Mouse (Mus musculus) adrenal gland, postnatal 4 days (tissue): ENCODE measurements around the gene 1110008L16Rik. TPM values are rescaled to one million over a fixed set of nuclear protein-coding genes. Genes with fewer than 3 reads are reported as not detected.
A peak's percentile ranks its signal among the peaks of the same experiment; 100 is the strongest.
"Not testable (repeated sequence)": the region's sequence is repeated elsewhere in the genome, so short reads cannot be mapped to it uniquely, and the experiment has no call there.

ENCODE experiments used
- DNase-seq, 2 experiments: peaks; one replicate each; pipeline ENCODE4 v3.0.0; 2021 to 2022; ENCODE audit warnings: low spot score in 2 of 2, mixed read lengths in 2 of 2
- long read RNA-seq, 2 experiments: library from polyadenylated mRNA; stranded (forward); transcript quantifications; one replicate each; pipeline ENCODE4 v2.0.0; 2021
- total RNA-seq, 2 experiments: library from RNA; stranded (reverse); gene quantifications; 2 replicates each; pipeline ENCODE4 v1.2.3; 2021

The 1110008L16Rik gene
- 10 to 100 TPM; 19.9 to 21.8 TPM for total RNA-seq
- long read RNA-seq, experiment 1, transcript 1110008L16Rik-201 (7 exons, 3,122 nt), result major isoform, 22 of 23 reads
- long read RNA-seq, experiment 1, partial matches to known transcripts, result 1 of 23 reads
- long read RNA-seq, experiment 1, other reads (novel, unspliced or antisense), result 0 of 23 reads
- long read RNA-seq, experiment 2, transcript 1110008L16Rik-201 (7 exons, 3,122 nt), result major isoform, 28 of 34 reads
- long read RNA-seq, experiment 2, partial matches to known transcripts, result 2 of 34 reads
- long read RNA-seq, experiment 2, other reads (novel, unspliced or antisense), result 4 of 34 reads

DNA sequence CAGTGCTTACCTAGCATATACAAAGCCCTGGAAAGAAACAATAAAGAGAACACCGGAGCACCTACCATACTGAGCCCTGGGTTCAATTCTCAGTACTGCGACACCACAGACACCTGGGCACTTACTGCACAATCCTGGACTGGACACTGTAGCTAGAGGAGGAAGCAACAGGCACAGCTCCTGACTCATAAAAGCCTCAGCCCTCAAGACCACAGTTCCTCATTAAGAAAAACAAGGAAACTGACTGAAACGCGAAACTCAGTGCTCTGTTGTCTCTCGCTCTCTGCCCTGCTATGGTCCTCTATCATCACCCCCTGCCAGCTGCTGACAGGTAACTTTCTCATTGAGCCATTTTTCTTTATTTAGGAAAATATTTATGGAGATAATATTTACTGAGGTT is at the start of gene 1110008L16Rik:
1110008L16Rik (plus strand) TSS at position 242 of the 400 bp plus-strand sequence.
- no peak for DNase-seq

DNA sequence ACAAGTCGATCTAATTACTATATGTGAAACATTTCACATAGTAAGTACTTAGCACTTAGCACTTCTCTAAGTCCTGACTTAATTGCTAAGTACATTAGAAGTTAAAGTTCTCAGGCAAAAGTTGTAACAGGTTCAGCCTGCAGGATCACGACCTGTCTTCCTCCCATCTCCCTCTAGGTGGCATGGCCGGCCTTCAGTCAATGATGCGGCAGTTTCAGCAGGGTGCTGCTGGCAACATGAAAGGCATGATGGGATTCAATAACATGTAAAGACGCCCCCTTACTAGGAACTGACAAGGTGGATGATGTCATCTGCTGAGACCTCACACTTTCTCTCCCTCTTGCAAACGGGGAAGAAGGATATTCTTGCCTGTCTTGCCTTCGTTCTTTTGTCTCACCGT is 37.4 kb upstream of the 1110008L16Rik start:
- not testable (repeated sequence) for DNase-seq

DNA sequence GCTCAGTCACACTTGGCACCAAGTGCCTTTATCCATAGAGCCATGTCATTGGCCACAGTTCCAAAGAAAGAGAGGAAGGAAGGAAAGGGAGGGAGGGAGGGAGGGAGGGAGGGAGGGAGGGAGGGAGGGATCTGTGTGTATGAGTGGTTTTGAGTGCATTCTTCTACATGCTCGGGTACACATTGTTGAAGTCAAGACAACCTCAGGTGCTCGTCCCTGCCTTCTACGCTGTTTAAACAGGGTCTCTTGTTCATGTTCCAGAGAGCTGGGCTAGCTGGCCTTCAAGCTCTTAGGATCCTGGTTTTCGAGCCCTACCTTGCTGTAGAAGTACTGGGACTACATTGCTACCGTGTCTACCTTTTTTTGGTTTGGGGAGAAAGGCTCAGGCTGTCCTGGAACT is 36.0 kb upstream of the 1110008L16Rik start:
- not testable (repeated sequence) for DNase-seq

DNA sequence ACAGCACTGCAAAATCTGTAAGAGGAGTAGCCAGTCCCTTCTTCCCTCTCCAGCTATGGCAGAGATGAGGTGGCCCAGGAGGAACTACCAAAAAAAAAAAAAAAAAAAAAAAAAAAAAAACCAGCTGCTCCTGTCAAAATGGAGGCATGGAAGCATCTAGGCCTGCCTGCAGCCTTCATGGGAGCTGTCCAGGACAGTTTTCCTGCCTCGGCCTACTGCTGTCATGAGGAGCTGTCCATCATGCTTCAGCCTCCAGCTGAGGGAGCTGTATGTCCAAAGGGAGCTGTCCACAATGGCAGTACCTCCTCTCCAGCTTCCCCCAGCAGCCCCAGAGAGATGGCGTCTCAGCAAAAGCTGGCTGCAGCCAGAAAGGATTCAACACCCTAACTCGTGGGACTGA is 27.1 kb upstream of the 1110008L16Rik start:
- DNase-seq, result no peak

DNA sequence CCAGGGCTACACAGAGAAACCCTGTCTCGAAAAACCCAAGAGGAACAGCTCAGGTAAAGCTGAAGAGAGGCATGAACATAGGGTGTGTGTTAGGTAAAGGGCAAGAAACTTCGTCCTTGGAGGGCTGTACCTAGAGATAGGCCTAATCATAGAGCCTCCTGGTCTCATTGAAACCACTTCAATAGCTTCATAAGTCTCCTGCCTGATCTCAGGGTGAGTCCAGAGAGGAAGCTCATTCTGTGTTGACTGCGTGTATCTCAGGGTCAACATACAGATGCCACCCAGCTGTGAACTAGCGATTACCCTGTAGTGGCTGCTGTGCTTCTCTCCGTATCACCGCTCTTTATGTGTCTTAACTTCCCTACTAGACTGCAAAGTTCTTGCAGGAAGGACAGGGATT is 21.8 kb upstream of the 1110008L16Rik start:
- not testable (repeated sequence) for DNase-seq

DNA sequence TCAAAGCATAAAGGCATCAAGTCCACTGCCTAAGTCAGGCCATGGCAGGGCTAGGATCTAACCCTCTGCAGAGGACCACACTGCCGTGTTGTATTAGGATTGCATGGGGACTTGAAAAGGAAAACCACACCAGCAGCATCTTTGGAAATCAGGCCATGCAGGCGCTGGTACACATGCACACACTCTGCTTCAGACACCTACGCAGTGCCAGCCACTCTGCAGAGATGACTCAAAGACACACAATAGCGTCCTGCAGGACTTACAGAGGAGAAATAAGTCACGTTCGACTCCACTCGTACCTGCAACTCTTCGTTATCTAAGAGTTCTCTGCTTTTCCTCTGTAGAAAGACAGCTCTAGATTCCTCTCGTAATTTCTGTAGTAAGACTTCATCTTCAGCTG is 1.3 kb upstream of the 1110008L16Rik start:
- DNase-seq, result no peak

DNA sequence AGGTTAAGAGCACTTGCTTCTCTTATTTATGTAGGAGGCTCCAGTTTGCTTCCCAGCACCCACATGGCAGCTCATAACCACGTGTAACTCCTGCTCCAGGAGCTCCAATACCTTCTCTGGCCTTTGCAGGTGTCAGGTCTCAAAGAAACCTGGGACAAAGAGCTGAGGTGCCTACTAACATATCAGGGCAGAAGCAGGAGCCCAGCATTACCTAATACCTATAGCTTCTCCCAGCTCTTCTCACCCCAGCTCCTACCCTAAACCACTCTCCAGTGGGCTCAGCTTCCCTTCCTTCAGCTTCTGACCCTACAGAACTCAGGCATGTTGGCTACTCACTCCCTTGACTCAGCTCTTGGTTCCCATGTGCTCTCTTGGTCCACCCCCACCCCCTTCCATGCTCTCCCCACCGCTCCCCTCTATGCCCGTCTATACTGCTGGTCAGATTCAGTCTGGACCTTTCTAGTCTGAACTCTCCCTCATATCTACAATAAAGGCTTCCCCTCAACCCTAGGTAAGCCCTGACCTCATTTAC is 1.5 kb downstream of the 1110008L16Rik start:
- no peak for DNase-seq

DNA sequence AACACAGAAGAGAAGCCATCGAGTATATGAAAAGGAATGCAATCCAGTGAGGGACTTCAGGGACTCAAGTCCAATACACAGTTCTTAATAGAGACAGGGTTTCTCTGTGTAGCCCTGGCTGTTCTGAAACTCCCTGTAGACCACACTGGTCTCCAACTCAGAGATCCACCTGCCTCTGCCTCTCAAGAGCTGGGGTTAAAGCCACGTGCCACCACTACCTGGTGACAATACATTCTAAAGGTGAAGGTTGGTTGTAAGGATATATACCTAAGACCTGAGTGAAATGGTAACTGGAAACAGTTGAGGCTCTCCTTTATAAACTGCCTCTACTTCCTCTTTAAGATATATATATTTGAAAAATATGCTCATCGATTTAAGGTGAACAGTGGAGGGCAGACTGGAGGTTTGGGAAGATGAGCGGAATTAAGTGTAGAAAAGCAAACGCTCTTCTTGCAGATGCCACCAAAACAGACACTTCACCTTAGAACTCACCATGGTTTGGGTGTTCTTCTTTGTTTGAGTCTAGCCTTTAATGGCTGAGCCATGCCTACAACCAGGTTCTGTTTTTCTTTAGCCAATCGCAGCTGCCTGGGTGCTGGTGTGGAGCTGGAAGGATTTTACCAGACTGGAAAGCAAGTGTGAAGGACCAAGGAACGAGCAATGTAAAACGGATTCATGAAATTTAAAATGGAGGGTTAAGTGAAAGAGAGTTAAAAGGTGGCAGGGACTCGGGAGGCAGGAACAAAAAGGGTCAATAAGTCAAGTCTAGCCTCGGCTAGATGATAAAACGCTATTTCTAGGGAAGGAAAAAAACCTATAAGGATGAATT is 2.3 kb downstream of the 1110008L16Rik start:
- no peak for DNase-seq

DNA sequence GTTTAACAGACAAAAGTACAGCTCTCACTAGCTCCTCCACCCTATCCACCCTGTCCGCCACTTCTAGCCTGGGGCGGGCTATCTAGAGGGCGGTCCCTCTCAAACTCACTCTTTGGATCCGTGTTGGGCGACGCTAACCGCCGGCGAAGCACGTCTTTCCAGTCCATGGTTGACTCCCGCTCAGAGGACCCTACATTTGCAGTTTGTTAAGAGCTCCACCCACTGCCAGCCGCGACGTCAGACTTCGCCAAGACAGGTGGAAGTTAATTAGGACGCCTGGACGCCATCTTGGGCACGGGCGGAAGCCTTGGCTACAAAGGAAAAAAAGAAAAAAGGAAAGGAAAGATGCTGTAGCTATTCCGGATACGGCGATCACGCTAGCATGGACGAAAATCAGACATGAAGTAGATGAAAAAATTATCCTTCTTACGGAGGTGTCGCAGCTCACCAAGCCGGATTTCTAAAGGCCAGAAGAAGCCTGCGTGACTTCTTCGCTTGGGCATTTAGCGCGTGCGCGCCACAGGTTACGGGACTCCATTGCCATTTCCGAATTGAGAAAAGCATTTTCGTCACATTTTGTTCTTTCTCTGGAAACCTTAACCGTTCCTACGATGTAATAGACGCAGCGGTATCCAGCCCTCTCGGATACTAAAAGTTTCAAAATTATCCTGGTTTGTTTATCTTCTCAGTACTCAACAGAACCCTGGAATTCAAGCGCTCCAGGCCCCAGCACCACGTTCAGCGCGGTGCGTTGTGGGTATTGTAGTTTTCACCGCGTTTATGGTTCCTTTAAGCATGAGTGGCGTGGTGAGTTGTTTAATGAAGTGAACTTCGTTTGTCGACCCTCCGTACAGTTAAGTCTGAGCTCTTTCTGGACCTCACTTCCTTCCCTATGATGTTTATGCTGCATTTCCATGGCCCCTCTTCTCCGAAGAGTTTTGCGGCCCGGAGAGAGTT is 3.4 kb downstream of the 1110008L16Rik start, which contains the start of gene Ppp2r3c:
Ppp2r3c (minus strand) TSS at position 514 of the 957 bp plus-strand sequence.
- peak; percentile 64 to 81 for DNase-seq

DNA sequence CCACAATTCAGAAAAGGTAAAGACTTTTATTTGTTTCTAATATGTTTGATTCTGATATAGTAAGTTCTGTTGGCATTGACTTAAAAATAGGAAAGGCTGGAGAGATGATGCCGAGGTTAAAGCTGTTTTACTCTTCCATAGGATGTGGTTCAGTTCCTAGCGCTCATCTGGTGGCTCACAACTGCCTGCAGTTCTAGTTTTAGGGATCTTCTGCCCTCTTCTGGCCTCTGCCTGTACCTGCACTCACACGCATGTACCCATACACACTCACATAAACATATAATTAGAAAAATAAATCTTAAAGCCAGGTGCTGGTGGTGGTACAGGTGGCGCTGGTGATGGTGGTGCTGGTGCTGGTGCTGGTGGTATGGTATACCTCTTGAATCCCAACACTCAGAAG is 7.0 kb downstream of the 1110008L16Rik start:
- DNase-seq, result no peak

DNA sequence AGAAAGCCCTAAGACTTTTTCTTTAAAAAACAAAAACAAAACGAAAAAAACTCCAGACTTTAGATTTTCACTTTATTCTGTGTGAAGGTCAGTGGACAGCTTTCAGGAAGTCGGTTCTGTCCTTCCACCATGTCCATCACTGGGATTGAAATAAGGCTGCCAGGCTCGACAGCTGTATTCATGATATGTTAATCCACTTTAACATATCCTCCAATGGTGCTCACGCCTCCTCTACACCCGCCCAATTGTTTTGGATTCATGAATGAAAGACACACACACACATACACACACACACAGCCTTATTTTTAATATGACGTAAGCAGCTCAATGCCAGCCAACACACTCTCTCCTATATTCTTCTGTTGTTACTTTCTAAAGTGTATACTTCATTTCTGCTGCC is 8.2 kb downstream of the 1110008L16Rik start:
- DNase-seq, result no peak

DNA sequence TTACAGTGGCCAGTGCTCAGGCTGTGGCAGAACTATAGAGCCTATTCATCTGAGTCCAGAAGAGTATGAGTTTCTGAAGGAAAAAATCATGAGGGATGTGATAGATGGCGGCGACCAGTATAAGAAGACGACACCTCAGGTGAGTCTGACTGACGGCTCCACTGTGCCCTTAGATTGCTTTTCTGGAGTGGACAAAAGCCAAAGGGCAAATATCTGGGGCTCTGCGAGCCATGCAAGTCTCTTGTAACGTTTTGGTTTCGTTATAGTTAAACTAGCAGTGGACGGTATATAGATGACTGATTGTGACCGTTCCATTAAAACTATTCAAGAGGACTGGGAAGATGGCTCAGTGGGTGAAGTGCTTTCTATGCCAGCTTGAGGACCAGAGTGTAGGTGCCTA is 9.4 kb downstream of the 1110008L16Rik start:
- DNase-seq, result no peak

DNA sequence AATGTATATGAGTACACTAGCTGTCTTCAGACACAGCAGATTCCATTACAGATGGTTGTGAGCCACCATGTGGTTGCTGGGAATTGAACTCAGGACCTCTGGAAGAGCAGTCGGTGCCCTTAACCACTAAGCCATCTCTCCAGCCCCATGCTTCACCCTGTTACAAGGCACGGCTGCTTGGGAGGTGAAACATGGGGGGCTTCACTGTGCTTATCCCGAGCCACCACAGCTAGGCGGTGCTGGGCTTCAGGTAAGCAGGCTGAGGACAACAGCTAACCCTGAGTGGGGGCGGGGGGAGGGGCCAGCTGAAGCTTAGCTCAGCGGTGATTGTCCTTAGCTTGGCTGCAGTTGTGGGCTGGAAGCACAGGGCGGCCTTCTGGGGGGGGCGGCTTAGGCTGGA is 10.1 kb downstream of the 1110008L16Rik start:
- DNase-seq, result no peak

DNA sequence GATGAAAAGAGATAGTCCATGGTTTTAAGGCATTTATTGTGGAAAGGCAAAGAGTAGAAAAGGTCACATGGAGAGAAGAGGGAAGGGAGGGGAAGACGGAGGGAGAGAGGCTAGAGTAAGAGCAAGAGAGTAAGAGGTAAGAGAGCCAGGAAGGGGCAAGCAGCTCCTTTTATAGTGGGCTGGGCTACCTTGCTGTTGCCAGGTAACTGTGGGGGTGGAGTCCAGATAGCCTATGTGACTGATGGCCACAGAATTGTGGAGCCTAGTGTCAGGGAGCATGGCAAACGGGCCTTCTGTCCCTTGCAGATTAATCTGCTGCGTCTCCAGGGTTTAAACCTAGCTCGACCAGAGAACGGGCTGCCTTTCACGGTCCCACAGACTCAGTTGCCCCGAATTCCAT is 12.5 kb downstream of the 1110008L16Rik start:
- no peak for DNase-seq

DNA sequence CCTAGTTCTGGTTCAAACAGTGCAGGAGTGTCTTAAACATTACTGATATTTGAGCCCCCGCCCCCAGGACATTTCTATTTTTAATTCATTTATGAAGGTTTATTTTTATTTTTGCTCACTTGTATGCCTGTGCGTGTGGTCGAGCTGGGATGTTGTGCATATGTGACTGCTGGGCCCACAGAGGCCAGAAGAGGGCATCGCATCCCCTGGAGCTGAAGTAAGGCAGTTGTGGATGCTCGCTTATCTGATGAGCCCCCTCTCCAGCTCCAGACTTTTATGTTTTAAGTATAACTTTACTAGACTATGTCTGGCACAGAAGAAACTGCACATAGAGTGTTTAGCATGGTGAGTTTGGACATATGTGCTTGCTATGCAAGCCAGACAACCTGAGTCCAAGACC is 14.5 kb downstream of the 1110008L16Rik start:
- no peak for DNase-seq

DNA sequence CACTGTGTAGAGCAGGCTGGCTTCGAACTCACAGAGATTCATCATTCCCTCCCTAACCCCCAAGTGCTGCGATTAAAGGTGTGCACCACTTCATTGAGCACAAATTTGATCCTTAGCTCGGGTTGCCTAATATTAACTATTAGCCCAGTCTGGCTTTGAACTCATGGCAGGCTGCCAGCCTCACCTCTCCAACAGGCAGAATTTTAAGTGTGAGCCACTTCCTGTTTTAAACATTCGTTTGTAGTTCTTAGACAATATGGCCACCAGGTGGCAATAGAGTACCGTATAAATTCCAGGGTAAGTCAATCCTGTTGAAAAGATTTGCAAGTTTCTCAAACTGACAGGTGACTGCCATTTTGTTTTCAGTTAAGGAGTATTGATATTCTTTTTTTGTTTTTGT is 15.8 kb downstream of the 1110008L16Rik start:
- DNase-seq, result peak; percentile 10 to 51

DNA sequence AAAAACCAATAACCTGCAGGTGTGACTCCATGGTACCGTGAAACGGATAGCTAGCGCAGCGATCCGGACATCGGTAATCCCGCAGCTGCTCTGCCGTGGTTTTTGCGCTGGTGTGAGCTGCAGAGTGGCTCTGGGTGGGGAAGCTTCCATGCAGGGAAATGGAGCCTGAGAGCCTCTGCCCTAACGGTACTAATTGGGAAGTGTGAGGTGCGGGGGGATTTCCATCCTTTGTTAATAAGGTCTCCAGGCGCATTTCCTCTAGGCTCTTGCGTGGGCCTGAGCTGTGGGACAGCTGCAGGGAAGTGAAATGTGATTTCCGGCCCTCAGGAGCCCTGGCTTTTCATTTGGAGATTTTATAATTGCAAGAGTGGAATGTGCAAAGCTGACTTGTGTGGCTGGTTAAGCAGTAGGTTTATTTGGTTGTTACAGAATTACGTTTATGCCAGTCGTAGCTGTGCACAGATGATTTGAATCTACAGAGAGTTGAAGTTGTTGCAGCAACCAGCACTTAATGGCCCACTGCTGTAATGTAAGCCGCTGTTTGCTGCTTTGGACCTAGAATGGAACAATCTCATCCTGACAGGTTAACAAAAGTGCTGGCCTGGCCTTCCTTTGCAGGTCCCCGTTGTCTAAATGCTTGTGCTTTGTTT is 22.4 kb downstream of the 1110008L16Rik start:
- DNase-seq, result no peak

DNA sequence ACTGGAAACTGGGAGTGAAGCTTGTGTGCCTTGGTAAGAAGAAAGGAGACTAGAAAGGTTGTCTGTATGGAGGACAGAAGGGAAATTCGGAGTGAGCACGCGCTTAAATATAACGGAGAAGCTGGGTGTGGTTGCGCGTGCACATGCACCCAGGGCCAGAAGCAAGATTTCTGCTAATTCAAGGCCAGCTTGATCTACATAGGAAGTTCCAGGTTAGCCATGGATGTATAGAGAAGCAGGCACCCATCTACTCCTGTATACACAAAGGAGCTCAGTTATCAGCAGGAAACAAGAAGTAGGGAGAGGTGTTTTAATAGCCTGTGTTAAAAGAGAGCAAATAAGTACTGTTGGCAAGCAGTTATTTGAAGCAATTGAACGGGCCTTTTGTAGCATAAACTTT is 26.3 kb downstream of the 1110008L16Rik start:
- DNase-seq, result no peak

DNA sequence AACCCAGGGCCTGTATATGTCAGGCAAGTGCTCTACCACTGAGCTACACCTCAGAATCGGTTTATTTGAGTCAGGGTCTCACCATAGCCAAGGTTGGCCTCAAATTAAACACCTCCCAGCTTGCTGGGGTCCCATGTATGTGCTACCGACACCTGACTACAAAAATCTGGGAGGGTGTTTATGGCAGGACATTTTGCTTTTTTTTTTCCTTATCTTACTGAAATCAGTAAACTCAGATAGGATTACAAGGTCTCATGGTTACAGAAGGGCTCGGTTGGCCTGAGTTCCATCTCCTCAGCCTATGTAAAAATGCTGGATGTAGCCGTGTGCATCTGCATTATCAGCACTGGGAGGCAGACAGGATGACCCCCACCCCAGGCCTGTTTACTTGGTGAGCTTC is 29.4 kb downstream of the 1110008L16Rik start:
- DNase-seq, result no peak

DNA sequence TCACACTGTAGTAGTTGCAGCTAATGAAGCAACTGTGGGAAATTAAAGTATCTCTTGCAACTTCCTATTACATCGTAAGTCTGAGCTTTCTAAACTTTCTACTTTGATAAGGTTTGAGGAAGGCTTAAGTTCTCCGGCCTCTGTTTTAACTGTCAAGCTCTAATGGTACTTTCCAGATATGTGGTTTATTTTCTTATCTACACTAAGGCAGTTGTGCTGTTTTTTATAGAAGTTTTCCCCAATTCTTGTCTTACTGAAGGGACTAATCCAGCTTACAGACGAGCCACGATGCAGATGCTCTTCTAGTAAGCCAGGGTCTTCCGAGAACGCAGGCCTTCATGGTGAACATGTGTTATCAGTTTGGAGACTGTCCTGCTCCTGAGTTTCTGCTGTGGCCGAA is 30.0 kb downstream of the 1110008L16Rik start:
- DNase-seq, result no peak
